Mouse (Mus musculus) kidney, adult 2 months (tissue): ENCODE data around the gene Ankrd13b.

Experiments used
- CTCF ChIP-seq: fragments of 200-500 bp; conservative IDR thresholded peaks from 2 replicates; pipeline ENCODE4 v1.5.1; 2011; ENCODE audit warnings: low read depth, mild to moderate bottlenecking, control low read depth, low read length, moderate library complexity, mixed read lengths; ENCODE audit not compliant: insufficient read depth, insufficient read length
- POLR2A ChIP-seq: fragments of 200-500 bp; IDR thresholded peaks from one replicate; pipeline ENCODE4 v1.6.1; 2011; ENCODE audit warnings: low read depth, low read length, control low read depth

DNA sequence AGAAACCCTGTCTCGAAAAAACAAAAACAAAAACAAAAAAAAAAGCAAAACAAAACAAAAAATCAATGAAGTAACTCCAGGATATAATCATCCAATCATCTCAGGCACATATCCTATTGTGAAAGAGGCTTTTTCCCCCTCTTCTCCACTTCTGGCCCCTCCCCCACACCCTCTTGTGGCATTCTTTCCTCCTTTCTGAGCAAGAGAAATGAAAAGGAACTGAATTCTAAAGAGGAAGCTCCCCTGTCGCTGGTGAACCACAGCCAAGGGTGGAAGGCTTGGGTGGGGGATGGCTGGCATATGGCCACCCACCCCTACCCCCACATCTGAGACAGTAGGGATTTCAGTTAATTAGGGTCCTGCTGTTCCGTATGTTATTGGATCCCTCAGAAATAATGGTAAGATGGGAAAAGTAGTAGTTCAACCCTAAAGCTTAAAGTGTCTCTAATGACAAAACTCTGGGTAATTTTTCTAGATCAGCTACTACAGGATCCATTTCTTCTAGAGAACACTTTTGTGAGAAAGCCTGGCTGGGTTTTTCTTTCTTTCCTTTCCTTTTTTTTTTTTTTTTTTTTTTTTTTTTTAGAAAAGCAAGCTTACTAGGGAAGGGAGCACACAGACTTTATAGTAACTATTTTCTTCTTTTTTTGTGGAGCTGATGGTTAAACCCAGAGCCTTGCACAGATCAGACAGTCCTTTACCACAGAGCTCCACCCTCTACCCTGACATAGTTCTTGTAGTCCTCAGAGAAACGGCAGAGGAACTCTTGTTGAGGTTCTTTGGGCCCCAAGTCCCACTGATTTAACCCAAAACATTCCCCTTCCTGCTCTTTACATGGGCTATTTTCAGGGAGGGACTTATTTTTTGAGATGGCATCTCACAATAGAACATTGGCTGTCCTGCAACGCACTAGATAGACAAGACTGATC, 31.4 kb upstream of the Ankrd13b start:
- TF ChIP-seq CTCF = no peak
- TF ChIP-seq POLR2A = no peak
